Mouse (Mus musculus): ENCODE results near the gene Kif9. TPM values are rescaled to one million over a fixed set of nuclear protein-coding genes. Genes with fewer than 3 reads are reported as not detected.

Kif9 gene
- polyA plus RNA-seq, 1 experiment from 2014 or later, result 1.8 TPM

DNA sequence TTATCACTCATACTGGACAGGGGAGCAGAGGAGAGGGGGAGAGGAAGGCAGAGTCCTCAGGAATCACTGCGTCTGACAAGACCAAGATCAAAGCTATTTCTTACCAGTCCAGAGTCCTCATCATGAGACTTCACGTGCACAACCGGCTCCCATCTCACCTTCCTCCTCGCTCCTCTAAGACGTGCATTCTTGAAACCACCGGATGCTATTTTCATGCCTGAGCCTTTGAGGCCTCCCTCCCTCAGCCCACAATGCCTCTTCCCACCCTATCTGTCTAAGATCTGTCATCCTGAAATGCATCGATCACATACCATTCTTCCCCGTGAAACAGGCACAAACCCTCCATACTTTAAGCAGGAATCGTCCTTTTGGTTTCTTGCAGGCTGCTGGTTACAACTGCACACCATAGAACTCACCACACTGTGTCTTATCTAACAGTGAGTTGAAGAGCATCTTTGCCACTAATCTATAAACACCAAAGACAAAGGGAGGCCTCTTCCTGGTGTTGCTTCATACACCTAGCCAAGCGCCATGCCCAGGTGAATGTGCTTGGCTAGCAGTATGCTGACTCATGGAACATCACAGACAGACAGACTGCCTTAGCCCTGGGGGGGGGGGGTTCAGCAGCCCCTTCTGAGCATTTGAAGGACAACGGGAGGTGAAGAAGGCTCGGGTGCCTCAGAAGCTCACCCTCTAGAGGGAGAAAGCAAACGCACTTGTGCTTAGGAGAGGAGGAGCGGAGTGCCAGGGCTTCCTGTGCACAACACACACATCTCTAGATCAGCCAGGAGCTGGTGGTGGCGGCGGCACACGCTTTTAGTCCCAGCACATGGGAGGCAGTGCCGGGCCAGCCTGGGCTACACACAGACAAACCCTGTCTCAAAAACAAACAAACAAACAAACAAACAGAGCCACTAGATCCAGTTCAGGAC lies 15.6 kb upstream of the Kif9 start:
- Histone ChIP-seq H3K9me3 (no peaks in the 10 kb centered on the region), H3K27me3 (no peaks in the 10 kb centered on the region), H3K36me3 (no peaks in the 10 kb centered on the region), H3K9ac (no peak overlapping the region), H3K4me1 (no peaks in the 10 kb centered on the region), H3K4me2 (no peak overlapping the region), H3K4me3 (no peak overlapping the region), H3K27ac (no peak overlapping the region)
- 71% methylated on average over 18 of the region's 18 CpGs for WGBS
- ATAC-seq (ENCODE audit: borderline replicate concordance, extremely low read depth, low FRiP score, low TSS enrichment), result no peak

DNA sequence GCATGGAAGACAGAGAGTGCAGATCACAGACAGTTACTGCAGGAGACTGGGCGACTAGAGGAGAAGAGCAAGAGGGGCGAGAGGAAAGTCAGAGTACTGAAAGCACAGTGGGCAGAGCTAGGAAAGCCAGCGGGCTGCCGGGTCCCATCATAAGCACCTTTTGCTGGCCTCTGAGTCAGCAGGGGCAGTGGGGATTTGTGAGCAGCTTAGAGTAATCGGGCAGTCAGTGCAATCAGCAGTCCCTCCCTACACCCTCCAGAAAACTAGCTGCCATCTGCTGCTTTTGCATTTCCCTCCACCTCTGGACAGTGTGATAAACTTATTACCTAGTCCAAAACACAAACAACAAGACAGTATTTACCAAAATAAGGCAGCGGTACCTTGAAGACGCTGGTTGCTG lies 14.4 kb upstream of the Kif9 start:
- no peaks in the 10 kb centered on the region for H3K9me3 ChIP-seq
- no peak overlapping the region for H3K9ac ChIP-seq
- no peak for ATAC-seq (ENCODE audit: borderline replicate concordance, extremely low read depth, low FRiP score, low TSS enrichment)
- no peaks in the 10 kb centered on the region for H3K27me3 ChIP-seq
- H3K4me1 ChIP-seq, result no peaks in the 10 kb centered on the region
- H3K36me3 ChIP-seq, result no peaks in the 10 kb centered on the region
- no peak overlapping the region for H3K4me3 ChIP-seq
- 63% methylated on average over 7 of the region's 7 CpGs for WGBS
- H3K4me2 ChIP-seq, result no peak overlapping the region
- H3K27ac ChIP-seq, result no peak overlapping the region

DNA sequence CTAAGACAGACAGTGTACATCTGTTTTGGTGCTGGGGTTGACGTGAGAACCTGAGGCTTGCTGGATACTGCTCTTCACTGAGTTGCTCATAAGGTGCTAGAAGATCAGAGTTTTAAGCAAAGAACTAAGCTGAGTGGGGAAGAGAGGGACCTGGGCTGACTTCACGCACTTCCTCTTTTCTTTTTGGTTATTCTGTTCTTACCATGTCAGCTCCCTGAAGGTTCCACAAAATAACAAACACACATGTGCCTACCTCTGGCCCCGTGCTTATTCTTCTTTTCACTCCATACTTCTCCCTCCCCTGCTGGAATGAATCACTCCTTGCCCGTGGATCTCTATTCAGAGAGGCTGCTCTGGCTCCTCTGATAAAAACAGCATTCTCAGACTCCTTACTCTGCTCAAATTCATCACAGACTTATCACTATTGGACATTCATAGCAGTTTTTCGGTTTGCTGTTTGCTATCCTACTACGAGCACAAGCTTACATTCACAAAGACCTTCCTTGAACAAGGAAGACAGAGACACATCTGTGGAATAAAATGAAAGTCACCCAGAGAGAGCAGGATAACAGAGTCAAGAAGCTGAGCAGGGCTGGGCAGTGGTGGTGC lies 12.7 kb upstream of the Kif9 start:
- Histone ChIP-seq H3K9ac (no peak overlapping the region), H3K36me3 (no peaks in the 10 kb centered on the region), H3K9me3 (no peaks in the 10 kb centered on the region), H3K27me3 (no peaks in the 10 kb centered on the region), H3K27ac (no peak overlapping the region), H3K4me3 (no peak overlapping the region), H3K4me1 (no peaks in the 10 kb centered on the region), H3K4me2 (no peak overlapping the region)
- no peak for ATAC-seq (ENCODE audit: borderline replicate concordance, extremely low read depth, low FRiP score, low TSS enrichment)
- WGBS, result 86% methylated on average over 6 of the region's 6 CpGs

DNA sequence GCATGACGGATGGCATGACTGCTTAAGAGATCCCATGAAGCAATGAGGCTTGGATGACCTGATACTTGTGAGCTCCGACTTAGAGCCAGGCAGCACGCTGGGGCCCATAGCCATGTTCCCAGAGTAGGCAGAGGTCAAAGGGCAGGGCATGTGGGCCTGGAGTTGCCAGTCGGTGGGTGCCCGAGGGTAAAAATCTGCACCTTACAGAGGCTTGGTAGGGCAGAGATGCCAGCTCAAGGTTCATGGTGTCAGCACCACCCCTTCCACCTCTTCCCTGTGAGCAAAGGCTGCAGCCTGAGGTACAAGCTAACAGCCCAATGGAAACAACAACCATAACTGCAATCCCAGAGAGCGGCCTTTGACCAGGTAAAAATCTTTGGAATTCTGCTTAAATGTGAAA lies 11.4 kb upstream of the Kif9 start:
- 93% methylated on average over 6 of the region's 6 CpGs for WGBS
- H3K27me3 ChIP-seq, result no peaks in the 10 kb centered on the region
- no peaks in the 10 kb centered on the region for H3K9me3 ChIP-seq
- H3K4me3 ChIP-seq, result no peak overlapping the region
- no peak overlapping the region for H3K9ac ChIP-seq
- H3K27ac ChIP-seq, result no peak overlapping the region
- H3K4me1 ChIP-seq, result no peaks in the 10 kb centered on the region
- ATAC-seq (ENCODE audit: borderline replicate concordance, extremely low read depth, low FRiP score, low TSS enrichment), result no peak
- no peaks in the 10 kb centered on the region for H3K36me3 ChIP-seq
- no peak overlapping the region for H3K4me2 ChIP-seq

DNA sequence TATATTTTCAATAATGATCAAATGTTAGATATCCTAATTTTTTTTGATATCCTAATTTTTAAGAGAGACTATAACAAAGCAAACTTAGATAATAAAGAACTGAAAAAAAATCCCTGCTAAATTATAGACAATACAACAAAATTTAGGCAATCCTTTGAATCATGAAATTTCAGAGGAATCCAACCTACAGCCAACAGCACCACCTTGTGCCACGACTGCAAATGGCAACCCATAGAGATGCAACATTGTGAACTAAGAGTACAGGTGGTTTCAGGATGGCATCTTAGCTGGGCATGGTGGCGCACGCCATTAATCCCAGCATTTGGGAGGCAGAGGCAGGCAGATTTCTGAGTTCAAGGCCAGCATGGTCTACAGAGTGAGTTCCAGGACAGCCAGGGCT lies 10.6 kb upstream of the Kif9 start:
- no peak for ATAC-seq (ENCODE audit: borderline replicate concordance, extremely low read depth, low FRiP score, low TSS enrichment)
- Histone ChIP-seq H3K4me3 (no peak overlapping the region), H3K36me3 (no peaks in the 10 kb centered on the region), H3K27me3 (no peaks in the 10 kb centered on the region), H3K27ac (no peak overlapping the region), H3K9me3 (no peaks in the 10 kb centered on the region), H3K4me1 (no peaks in the 10 kb centered on the region), H3K9ac (no peak overlapping the region), H3K4me2 (no peak overlapping the region)
- 84% methylated on average over 3 of the region's 3 CpGs for WGBS

DNA sequence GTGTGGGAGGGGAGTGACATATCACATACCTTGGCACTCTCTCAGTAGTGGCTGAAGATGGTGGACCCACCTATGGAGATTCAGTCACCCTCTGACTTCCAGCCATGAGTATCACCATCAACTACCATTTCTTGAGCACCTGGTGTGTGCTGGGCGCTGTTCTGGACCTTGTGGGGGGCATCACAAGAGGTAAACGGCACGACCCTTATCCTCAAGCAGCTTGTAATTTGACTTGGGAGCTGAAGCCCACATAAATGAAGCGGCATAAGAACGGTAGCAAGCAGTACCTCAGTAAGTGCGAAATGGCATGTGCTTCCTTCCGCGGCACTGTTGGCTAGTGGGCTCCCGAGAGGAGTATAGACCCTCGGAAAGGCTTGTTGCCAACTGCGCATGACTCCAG lies 1.2 kb downstream of the Kif9 start:
- no peak for ATAC-seq (ENCODE audit: borderline replicate concordance, extremely low read depth, low FRiP score, low TSS enrichment)
- Histone ChIP-seq H3K9me3 (no peaks in the 10 kb centered on the region), H3K27me3 (peaks cover 9% of the 10 kb centered on the region), H3K27ac (no peak overlapping the region), H3K4me3 (no peak overlapping the region), H3K9ac (no peak overlapping the region), H3K4me1 (peaks cover 17% of the 10 kb centered on the region), H3K36me3 (no peaks in the 10 kb centered on the region), H3K4me2 (no peak overlapping the region; the same call in 1 of the 2 replicates)
- WGBS, result 51% methylated on average over 11 of the region's 11 CpGs

DNA sequence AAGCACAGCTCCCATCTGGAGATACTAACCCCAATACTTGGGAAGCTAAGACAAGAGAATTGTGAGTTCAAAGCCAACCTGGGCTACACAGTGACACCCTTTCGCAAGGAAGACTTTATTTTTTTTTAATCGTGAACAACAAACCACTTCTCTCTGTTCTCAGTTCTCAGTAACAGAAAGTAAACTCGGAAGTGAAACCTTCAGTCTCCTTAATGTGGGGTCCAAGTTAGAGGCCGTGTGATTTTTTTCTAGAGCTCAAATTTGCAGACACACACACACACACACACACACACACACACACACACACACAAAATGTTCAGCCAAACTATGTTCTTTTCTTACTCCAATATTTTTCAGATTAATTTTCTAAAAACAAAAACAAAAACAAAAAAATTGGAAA lies 1.9 kb downstream of the Kif9 start:
- ATAC-seq (ENCODE audit: borderline replicate concordance, extremely low read depth, low FRiP score, low TSS enrichment), result no peak
- H3K9me3 ChIP-seq, result no peaks in the 10 kb centered on the region
- H3K4me1 ChIP-seq, result peaks cover 17% of the 10 kb centered on the region
- 64% methylated on average over 4 of the region's 4 CpGs for WGBS
- H3K4me2 ChIP-seq, result no peak overlapping the region
- H3K4me3 ChIP-seq, result no peak overlapping the region
- H3K27me3 ChIP-seq, result peaks cover 9% of the 10 kb centered on the region
- H3K9ac ChIP-seq, result no peak overlapping the region
- no peak overlapping the region for H3K27ac ChIP-seq
- no peaks in the 10 kb centered on the region for H3K36me3 ChIP-seq

DNA sequence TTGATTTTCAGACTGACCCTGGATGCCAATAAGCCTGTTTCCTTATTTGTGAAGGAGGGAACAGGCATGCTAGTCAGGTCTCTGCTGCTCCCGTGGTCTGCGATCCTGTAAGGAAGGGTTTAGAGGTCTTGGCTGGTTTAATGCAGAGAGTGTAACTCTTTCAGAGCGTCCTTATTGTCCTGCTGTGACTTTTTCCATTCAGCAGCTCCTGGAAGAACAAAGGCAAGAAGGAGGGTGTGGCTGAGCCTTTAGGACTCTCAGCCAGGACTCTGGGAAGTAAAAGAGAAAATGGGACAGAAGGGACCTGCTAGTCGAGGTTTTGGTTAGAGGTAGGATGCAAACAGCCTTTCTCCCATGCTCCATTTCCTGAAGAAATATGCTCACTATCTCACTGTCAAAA lies 12.1 kb downstream of the Kif9 start:
- H3K4me2 ChIP-seq, result no peak overlapping the region
- H3K27me3 ChIP-seq, result no peaks in the 10 kb centered on the region
- no peak overlapping the region for H3K9ac ChIP-seq
- WGBS, result 53% methylated on average over 4 of the region's 4 CpGs
- no peak for ATAC-seq (ENCODE audit: borderline replicate concordance, extremely low read depth, low FRiP score, low TSS enrichment)
- H3K4me1 ChIP-seq, result no peaks in the 10 kb centered on the region
- no peaks in the 10 kb centered on the region for H3K36me3 ChIP-seq
- no peak overlapping the region for H3K27ac ChIP-seq
- H3K9me3 ChIP-seq, result no peaks in the 10 kb centered on the region
- no peak overlapping the region for H3K4me3 ChIP-seq

DNA sequence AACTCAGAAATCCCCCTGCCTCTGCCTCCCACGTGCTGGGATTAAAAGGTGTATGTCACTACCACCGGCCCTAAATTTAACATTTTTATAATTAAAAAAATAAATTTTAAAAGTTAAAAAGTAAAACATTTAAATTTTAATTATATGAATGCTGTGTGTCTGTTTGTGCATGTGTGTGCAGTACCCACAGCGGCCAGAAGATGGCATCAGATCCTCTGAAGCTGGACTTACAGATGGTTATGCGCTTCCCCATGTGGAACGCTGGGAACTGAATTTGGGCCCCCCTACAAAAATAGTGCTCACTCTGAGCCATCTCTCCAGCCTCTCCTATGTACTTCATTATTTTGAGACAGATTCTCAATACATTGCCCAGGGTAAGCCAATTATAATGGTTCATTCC lies 14.2 kb downstream of the Kif9 start:
- Histone ChIP-seq H3K4me1 (no peaks in the 10 kb centered on the region), H3K9me3 (no peaks in the 10 kb centered on the region), H3K9ac (no peak overlapping the region), H3K27me3 (no peaks in the 10 kb centered on the region), H3K27ac (no peak overlapping the region), H3K4me2 (no peak overlapping the region), H3K36me3 (no peaks in the 10 kb centered on the region), H3K4me3 (no peak overlapping the region)
- WGBS, result 58% methylated on average over 5 of the region's 5 CpGs
- ATAC-seq (ENCODE audit: borderline replicate concordance, extremely low read depth, low FRiP score, low TSS enrichment), result no peak

DNA sequence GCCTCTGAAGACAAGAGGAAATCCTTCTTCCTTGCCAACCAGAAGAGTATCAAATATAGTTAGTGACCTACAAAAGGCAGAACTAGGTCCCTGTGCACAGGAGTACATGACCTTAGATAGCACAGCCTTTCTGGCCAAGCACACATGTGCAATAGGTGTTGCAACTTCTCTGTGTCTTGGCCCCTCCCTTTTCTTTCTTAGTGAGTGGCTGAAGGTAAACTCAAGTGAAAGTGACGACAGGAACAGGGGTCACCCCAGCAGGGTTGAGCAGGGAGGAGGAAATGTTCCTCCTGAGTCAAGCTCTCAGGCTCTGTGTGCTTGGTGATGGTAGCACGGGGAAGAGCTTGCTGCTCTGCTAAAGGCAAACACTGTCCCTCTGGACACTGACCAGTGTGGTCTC lies 49.0 kb downstream of the Kif9 start:
- Histone ChIP-seq H3K9me3 (no peaks in the 10 kb centered on the region), H3K4me2 (no peak overlapping the region), H3K9ac (no peak overlapping the region), H3K4me1 (peaks cover under 1% of the 10 kb centered on the region; the same call in 1 of the 2 replicates), H3K27me3 (no peaks in the 10 kb centered on the region), H3K4me3 (no peak overlapping the region), H3K36me3 (no peaks in the 10 kb centered on the region), H3K27ac (no peak overlapping the region)
- no peak for ATAC-seq (ENCODE audit: borderline replicate concordance, extremely low read depth, low FRiP score, low TSS enrichment)
- WGBS, result 40% methylated on average over 2 of the region's 2 CpGs

DNA sequence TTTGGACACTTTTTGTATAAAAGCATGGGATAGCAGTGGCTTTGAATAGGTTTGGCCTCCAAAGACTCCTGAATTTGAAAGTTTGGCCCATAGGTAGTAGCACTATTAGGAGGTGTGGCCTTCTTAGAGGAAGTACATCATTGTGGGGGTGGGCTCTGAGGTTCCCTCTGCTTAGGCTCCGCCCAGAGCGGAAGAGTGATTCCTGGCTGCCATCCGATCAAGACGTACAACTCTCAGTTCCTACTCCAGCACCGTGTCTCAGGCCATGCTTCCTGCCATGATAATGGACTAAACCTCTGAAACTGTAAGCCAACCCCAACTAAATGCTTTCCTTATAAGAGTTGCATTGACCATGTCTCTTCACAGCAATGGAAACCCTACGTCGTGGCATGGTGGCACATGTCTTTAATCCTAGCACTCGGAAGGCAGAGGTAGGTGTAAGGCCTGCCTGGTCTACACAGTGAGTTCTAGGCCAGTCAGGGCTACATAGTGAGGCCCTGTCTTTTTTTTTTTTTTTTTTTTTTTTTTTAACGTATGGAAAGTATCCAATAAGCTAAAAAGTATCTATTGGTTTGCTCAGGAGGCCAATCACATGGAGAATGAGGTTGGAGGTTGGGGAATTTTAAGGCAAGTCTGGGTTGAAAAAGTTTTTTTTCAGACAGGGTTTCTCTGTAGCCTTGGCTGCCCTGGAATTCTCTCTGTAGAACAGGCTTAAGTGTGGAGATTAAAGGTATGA lies 52.4 kb downstream of the Kif9 start:
- H3K36me3 ChIP-seq, result no peaks in the 10 kb centered on the region
- H3K27ac ChIP-seq, result no peak overlapping the region
- whole genome bisulfite sequencing, result 48% methylated on average over 9 of the region's 9 CpGs
- no peak for ATAC-seq (ENCODE audit: borderline replicate concordance, extremely low read depth, low FRiP score, low TSS enrichment)
- no peak overlapping the region for H3K4me2 ChIP-seq
- H3K27me3 ChIP-seq, result no peaks in the 10 kb centered on the region
- H3K9ac ChIP-seq, result no peak overlapping the region
- H3K9me3 ChIP-seq, result no peaks in the 10 kb centered on the region
- peaks cover 15% of the 10 kb centered on the region for H3K4me1 ChIP-seq
- H3K4me3 ChIP-seq, result no peak overlapping the region

DNA sequence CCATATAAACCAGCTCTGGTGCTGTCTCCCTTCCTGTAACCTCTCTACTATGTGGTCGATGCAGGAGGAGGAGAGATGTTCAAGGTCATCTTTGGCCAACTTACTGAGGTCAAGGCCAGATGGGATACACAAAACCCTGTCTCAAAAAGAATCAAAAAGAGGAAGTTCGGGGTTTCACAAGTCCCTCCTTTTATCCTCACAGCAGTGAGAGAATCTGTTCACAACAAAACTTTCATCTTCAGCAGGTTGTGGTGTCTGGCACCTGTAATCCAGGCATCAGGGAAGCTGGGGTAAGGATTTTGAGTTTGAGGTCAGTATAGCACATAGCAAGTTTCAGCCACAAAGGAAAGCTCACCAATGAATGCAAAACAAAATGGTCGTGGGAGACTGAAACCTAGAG lies 53.9 kb downstream of the Kif9 start:
- Histone ChIP-seq H3K4me1 (peaks cover 30% of the 10 kb centered on the region), H3K27ac (no peak overlapping the region), H3K4me2 (no peak overlapping the region), H3K9ac (no peak overlapping the region), H3K9me3 (no peaks in the 10 kb centered on the region), H3K36me3 (no peaks in the 10 kb centered on the region), H3K4me3 (no peak overlapping the region), H3K27me3 (no peaks in the 10 kb centered on the region)
- ATAC-seq (ENCODE audit: borderline replicate concordance, extremely low read depth, low FRiP score, low TSS enrichment), result no peak
- WGBS, result 71% methylated on average over 3 of the region's 3 CpGs

Measured in lung, embryonic 15.5 days (tissue).